In the genomic region with DNA sequence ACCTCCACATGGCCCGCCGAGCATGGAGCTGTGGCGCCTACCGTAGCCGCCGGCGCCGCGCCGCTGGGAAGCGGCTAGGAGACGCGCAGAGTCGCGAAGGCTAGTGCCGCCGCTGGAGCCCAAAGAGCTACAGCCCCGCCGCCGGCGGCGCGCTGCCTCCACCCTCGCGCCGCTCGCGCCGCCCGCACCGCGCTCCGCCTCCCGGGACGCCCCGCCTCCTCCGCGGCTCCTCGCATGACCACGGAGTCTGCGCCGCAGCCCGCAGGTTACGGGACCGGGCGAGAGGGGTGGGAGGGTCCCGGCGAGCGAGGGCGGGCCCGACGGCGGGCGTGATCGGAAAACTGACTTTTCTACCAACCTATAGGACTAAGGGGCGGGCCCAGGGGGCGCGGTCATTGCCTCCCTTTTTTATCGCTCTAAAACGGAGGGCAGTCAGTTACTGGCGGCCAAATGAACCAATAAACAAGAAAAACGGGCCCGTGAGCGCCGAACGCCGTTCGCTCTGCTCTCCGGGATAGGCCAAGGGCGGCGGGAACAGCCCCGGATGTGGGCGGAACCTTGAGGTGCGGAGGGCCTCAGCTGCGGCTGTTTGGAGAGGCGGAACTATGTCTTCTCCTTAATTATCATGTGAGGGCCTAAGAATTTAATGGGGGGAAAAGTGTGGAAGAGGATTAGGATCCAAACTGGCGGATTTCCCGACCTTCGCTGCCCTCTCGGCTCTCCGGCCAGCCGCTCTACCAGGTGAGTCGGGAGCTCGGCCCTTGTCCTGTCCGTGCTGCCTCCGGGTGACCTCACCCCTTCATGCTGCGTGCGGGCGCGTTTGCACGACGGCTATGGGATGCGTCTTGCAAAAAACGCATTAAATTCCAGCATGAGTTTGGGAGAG, we compare ENCODE assay signal across 7 mouse cellular contexts. TPM values are rescaled to one million over a fixed set of nuclear protein-coding genes. Genes with fewer than 3 reads are reported as not detected.
DNase-seq lines count a peak whose midpoint lies in the region; ATAC-seq lines count a peak whose summit lies in the region.

A gene (minus strand): TSS at position 210 of the 886 bp plus-strand sequence.
A gene (plus strand): TSS at position 277 of the 886 bp plus-strand sequence.

- WGBS in embryonic facial prominence, embryonic 12.5 days = under 1% methylated on average over 77 of the region's 94 CpGs
- 0% methylated on average over 89 of the region's 94 CpGs for WGBS in limb, embryonic 11.5 days
- WGBS in midbrain, embryonic 14.5 days = under 1% methylated on average over 94 of the region's 94 CpGs

- peak within 1 kb of the TSS; percentile 87 for H3K9ac ChIP-seq in embryonic facial prominence, embryonic 12.5 days
- peak within 1 kb of the TSS; percentile 86 for H3K9ac ChIP-seq in limb, embryonic 11.5 days (ENCODE audit: low read length)
- H3K9ac ChIP-seq in midbrain, embryonic 14.5 days (replicated peaks; ENCODE audit: low read length) = peak within 1 kb of the TSS; percentile 82

- H3K4me1 ChIP-seq in embryonic facial prominence, embryonic 12.5 days = peaks cover 12% of the 10 kb centered on the region
- no peaks in the 10 kb centered on the region for H3K4me1 ChIP-seq in limb, embryonic 11.5 days (ENCODE audit: control insufficient read depth, insufficient read depth, low read length)
- H3K4me1 ChIP-seq in midbrain, embryonic 14.5 days (ENCODE audit: control insufficient read depth, insufficient read depth, low read length) = peaks cover 19% of the 10 kb centered on the region

- peak within 1 kb of the TSS; percentile 56 for H3K4me2 ChIP-seq in embryonic facial prominence, embryonic 12.5 days (replicated peaks)
- peak within 1 kb of the TSS; percentile 64 for H3K4me2 ChIP-seq in limb, embryonic 11.5 days (ENCODE audit: low read depth, severe bottlenecking)
- peak within 1 kb of the TSS; percentile 62 for H3K4me2 ChIP-seq in midbrain, embryonic 14.5 days (ENCODE audit: low read length)

- ATAC-seq in embryonic facial prominence, embryonic 12.5 days (ENCODE audit: insufficient number of reproducible peaks, insufficient read depth, low FRiP score, low TSS enrichment) = peak; percentile 100
- ATAC-seq in limb, embryonic 11.5 days (ENCODE audit: insufficient number of reproducible peaks, low FRiP score, low TSS enrichment, low read depth) = peak; percentile 98
- ATAC-seq in midbrain, embryonic 14.5 days (ENCODE audit: low FRiP score, low TSS enrichment) = peak; percentile 98

- H3K27me3 ChIP-seq in embryonic facial prominence, embryonic 12.5 days = no peaks in the 10 kb centered on the region
- H3K27me3 ChIP-seq in limb, embryonic 11.5 days (ENCODE audit: control insufficient read depth, insufficient read depth, low read length) = no peaks in the 10 kb centered on the region
- H3K27me3 ChIP-seq in midbrain, embryonic 14.5 days (ENCODE audit: control insufficient read depth, insufficient read depth, low read length) = no peaks in the 10 kb centered on the region

- peaks cover 8% of the 10 kb centered on the region; the same call in 1 of the 2 replicates for H3K36me3 ChIP-seq in embryonic facial prominence, embryonic 12.5 days
- H3K36me3 ChIP-seq in limb, embryonic 11.5 days (ENCODE audit: control insufficient read depth, insufficient read depth, low read length) = no peaks in the 10 kb centered on the region; the same call in 1 of the 2 replicates
- H3K36me3 ChIP-seq in midbrain, embryonic 14.5 days (ENCODE audit: control insufficient read depth, insufficient read depth, low read length) = no peaks in the 10 kb centered on the region; the same call in 1 of the 2 replicates

- peak; percentile 99 for DNase-seq in adrenal gland, postnatal 25 days
- DNase-seq in heart, adult 11 months = peak; percentile 100
- peak; percentile 98 for DNase-seq in kidney, adult 18-20 months
- peak; percentile 97 for DNase-seq in limb, embryonic 11.5 days (ENCODE audit: low spot score)
- peak; percentile 99 for DNase-seq in midbrain, embryonic 14.5 days
- DNase-seq in spleen, adult 18-20 months = peak; percentile 98 to 99

- H3K4me3 ChIP-seq in embryonic facial prominence, embryonic 12.5 days = peak within 1 kb of the TSS; percentile 80
- H3K4me3 ChIP-seq in limb, embryonic 11.5 days (ENCODE audit: low read depth, low read length) = peak within 1 kb of the TSS; percentile 73
- peak within 1 kb of the TSS; percentile 76 for H3K4me3 ChIP-seq in midbrain, embryonic 14.5 days (replicated peaks; ENCODE audit: low read depth, low read length)

- H3K27ac ChIP-seq in embryonic facial prominence, embryonic 12.5 days = peak within 1 kb of the TSS; percentile 95
- peak within 1 kb of the TSS; percentile 91 for H3K27ac ChIP-seq in limb, embryonic 11.5 days (replicated peaks; ENCODE audit: low read depth, low read length)
- peak within 1 kb of the TSS; percentile 95 for H3K27ac ChIP-seq in midbrain, embryonic 14.5 days (replicated peaks; ENCODE audit: low read depth, low read length)

- H3K9me3 ChIP-seq in embryonic facial prominence, embryonic 12.5 days = no peaks in the 10 kb centered on the region
- no peaks in the 10 kb centered on the region for H3K9me3 ChIP-seq in limb, embryonic 11.5 days (ENCODE audit: control insufficient read depth, low read length)
- H3K9me3 ChIP-seq in midbrain, embryonic 14.5 days (ENCODE audit: control insufficient read depth, low read length) = no peaks in the 10 kb centered on the region

RNA-seq across cellular contexts. Expression of the first gene that starts in this region (rescaled TPM):
- 9.9 and 14.3 TPM in 2 replicates for total RNA-seq in adrenal gland, postnatal 25 days (2021)
- polyA plus RNA-seq in embryonic facial prominence, embryonic 12.5 days (2016; fragmentation: Nextera tagmentation; extraction: Ambion mirVana) = 19.8 and 23.6 TPM in 2 replicates
- polyA plus RNA-seq in limb, embryonic 11.5 days (2014; fragmentation: Nextera tagmentation; extraction: Ambion mirVana) = 17.7 and 21.2 TPM in 2 replicates
- polyA plus RNA-seq in midbrain, embryonic 14.5 days (2014; fragmentation: Nextera tagmentation; extraction: Ambion mirVana) = 20.4 and 30.5 TPM in 2 replicates

RNA-seq across cellular contexts. Expression of the second gene that starts in this region (rescaled TPM):
- 20.4 and 24.6 TPM in 2 replicates for total RNA-seq in adrenal gland, postnatal 25 days (2021)
- polyA plus RNA-seq in embryonic facial prominence, embryonic 12.5 days (2016; fragmentation: Nextera tagmentation; extraction: Ambion mirVana) = 50.9 and 52.2 TPM in 2 replicates
- 46.1 and 51.4 TPM in 2 replicates for polyA plus RNA-seq in limb, embryonic 11.5 days (2014; fragmentation: Nextera tagmentation; extraction: Ambion mirVana)
- 73.2 and 75.0 TPM in 2 replicates for polyA plus RNA-seq in midbrain, embryonic 14.5 days (2014; fragmentation: Nextera tagmentation; extraction: Ambion mirVana)

Comparison
In these comparisons a context has a peak if more than half of its experiments do, and no peak if none do; other contexts are left out.
1. Peak in every context shown above with its lines: DNase-seq, ATAC-seq, H3K4me3 ChIP-seq and H3K27ac ChIP-seq.